Mouse (Mus musculus) lung, adult 2 months (tissue): ENCODE measurements around the gene Ppfia1.

Experiments used
- CTCF ChIP-seq: fragments of 200-500 bp; IDR thresholded peaks from 2 replicates; pipeline ENCODE4 v1.5.1; 2011; ENCODE audit warnings: mild to moderate bottlenecking, low read length, control low read depth; ENCODE audit not compliant: insufficient read depth
- POLR2A ChIP-seq: fragments of 200-500 bp; IDR thresholded peaks from 2 replicates; pipeline ENCODE4 v1.6.1; 2011; ENCODE audit warnings: low read depth, mild to moderate bottlenecking, control low read depth, low read length, borderline replicate concordance; ENCODE audit errors: extremely low read depth

GRCm38 (mm10) chr7:144475741-144476140, 77.8 kb downstream of the Ppfia1 start:
- TF ChIP-seq POLR2A = no peak
- no peak for TF ChIP-seq CTCF
